Mouse (Mus musculus) heart, postnatal 10 days (tissue): ENCODE results near the gene Atl3. TPM values are rescaled to one million over a fixed set of nuclear protein-coding genes. Genes with fewer than 3 reads are reported as not detected.

ENCODE experiments used
- total RNA-seq, 2 experiments: library from RNA; stranded (reverse); gene quantifications; 2 replicates each; pipeline ENCODE4 v1.2.3; 2021

Gene Atl3
- total RNA-seq, 2 experiments from 2014 or later: 33.4 to 34.8 TPM

Other genes with a start within 250 kb of the Atl3 start
- gene Rcor2, start 226.7 kb upstream of the Atl3 start, total RNA-seq: 10 to 100 TPM; 12.9 to 26.0 TPM
- gene Mark2, start 152.2 kb upstream of the Atl3 start, total RNA-seq: 10 to 100 TPM; 51.7 to 54.3 TPM
- gene Spindoc, start 111.0 kb upstream of the Atl3 start, total RNA-seq: 10 to 100 TPM; 27.2 to 28.5 TPM
- 10 to 100 TPM; 25.1 to 32.8 TPM for gene 2700081O15Rik, start 76.4 kb upstream of the Atl3 start, total RNA-seq
- 100 to 1,000 TPM in 1 of 2 experiments, 10 to 100 TPM in 1; 99.1 to 107 TPM for gene Rtn3, start 10.8 kb upstream of the Atl3 start, total RNA-seq
- 10 to 100 TPM; 74.7 to 78.4 TPM for gene Pla2g16, start 63.4 kb downstream of the Atl3 start, total RNA-seq
- 1 to 10 TPM in 1 of 2 experiments, under 1 TPM in 1; 0.79 to 1.9 TPM for gene Lgals12, start 113.2 kb downstream of the Atl3 start, total RNA-seq
- gene Hrasls5, start 118.5 kb downstream of the Atl3 start, total RNA-seq: not detected
- gene Slc22a19, start 217.3 kb downstream of the Atl3 start, total RNA-seq: not detected